ENCODE assay signal across 13 mouse cellular contexts in the genomic region with DNA sequence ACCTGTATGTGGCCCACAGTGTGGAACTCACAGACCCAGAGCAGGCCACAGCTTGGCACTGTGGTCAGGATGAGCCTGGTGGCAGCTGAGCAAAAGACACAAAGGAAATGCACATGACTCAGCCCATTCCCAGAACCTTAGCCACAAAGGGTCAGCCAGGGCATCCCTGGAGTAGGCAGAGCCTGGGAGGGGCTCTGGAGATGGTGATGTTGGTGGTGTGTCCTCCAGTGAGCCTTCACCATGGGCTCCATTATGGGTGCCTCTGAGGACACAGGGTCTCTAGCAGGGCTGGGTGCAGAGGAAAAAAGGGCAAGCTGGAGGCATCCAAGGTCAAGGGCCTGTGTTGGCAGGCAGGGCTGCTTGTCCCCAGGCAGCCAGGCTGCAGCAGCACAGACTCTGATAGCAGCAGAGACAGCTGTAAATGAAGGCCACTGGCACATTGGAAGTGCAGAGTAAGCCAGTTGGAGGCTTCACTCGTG. TPM values are rescaled to one million over a fixed set of nuclear protein-coding genes. Genes with fewer than 3 reads are reported as not detected.
DNase-seq lines count a peak whose midpoint lies in the region; ATAC-seq lines count a peak whose summit lies in the region.
"Had no signal": no experiment of that assay in that cellular context is flagged by ENCODE, and none has a peak within 500 bp of the region (broad histone marks: within the 10 kb centered on the region; RNA-seq: fewer than 3 reads in every experiment).

No protein-coding gene starts in this region.

- DNase-seq in frontal cortex, postnatal 10 days (ENCODE audit: low spot score in 2 of 2) = no peak
- DNase-seq in lung, postnatal 36 days = peak; percentile 63
- DNase-seq in lung, postnatal 14 days = no peak
- peak; percentile 74 to 78 for DNase-seq in adrenal gland, postnatal 36 days
- no peak for DNase-seq in neural tube, embryonic 10.5 days (ENCODE audit: extremely low spot score, low spot score)
- no peak for DNase-seq in right cerebral cortex, adult 2 months (ENCODE audit: low spot score in 2 of 2)

- H3K79me2 ChIP-seq in macrophage (ENCODE audit: inconsistent target) = peaks cover 100% of the 10 kb centered on the region

- H3K36me3 ChIP-seq in macrophage (ENCODE audit: inconsistent target) = peaks cover 97% of the 10 kb centered on the region
- H3K36me3 ChIP-seq: liver, embryonic 15.5 days had no signal

- no peak overlapping the region for H3K4me3 ChIP-seq in macrophage (ENCODE audit: inconsistent target)
- H3K4me3 ChIP-seq: hindbrain, embryonic 12.5 days; liver, embryonic 15.5 days; midbrain, embryonic 12.5 days; neural tube, embryonic 15.5 days had no signal

- 0 out of 2 replicates have a peak, but pooled peaks have one; percentile 2 for ATAC-seq in frontal cortex, adult (ENCODE audit: low TSS enrichment)
- ATAC-seq: forebrain, embryonic 16.5 days had no signal

- H3K27ac ChIP-seq in macrophage = 0 out of 2 replicates have a peak overlapping the region, but pooled peaks have one; percentile 8
- H3K27ac ChIP-seq: hindbrain, embryonic 12.5 days; liver, embryonic 15.5 days; midbrain, embryonic 12.5 days had no signal

- WGBS in macrophage (ENCODE audit: missing documents) = 80% methylated on average over 1 of the region's 1 CpGs

RNA-seq across cellular contexts. Expression of gene Plxna1, which starts 12.3 kb away (rescaled TPM):
- total RNA-seq in adrenal gland, postnatal 36 days (2021) = 10 to 100 TPM; 55.0 to 98.6 TPM
- total RNA-seq in macrophage (2018; cell fraction: chromatin; rRNA removed) = 100 to 1,000 TPM; 244 to 996 (median 329) TPM
- total RNA-seq in macrophage (2018; cell fraction: cytosol; rRNA removed) = 100 to 1,000 TPM; 124 to 243 (median 189) TPM
- 100 to 1,000 TPM; 209 to 537 (median 340) TPM for total RNA-seq in macrophage (2018; cell fraction: nucleus; rRNA removed)
- 66.7 to 104 TPM (median 93.3 TPM) in 3 replicates for polyA plus RNA-seq in macrophage (2018)

Comparison
In these comparisons a context has a peak if more than half of its experiments do, and no peak if none do; other contexts are left out.
1. DNase-seq: peak in lung, postnatal 36 days (single experiment) and adrenal gland, postnatal 36 days (2 of 2); none in frontal cortex, postnatal 10 days (0 of 2), lung, postnatal 14 days (single experiment), neural tube, embryonic 10.5 days (single experiment) and right cerebral cortex, adult 2 months (0 of 2).